In genomic region chr5:75151146-75151900, GRCm38 (mm10) we compare ENCODE assay signal across 8 mouse cellular contexts. TPM values are rescaled to one million over a fixed set of nuclear protein-coding genes. Genes with fewer than 3 reads are reported as not detected.
DNase-seq lines count a peak whose midpoint lies in the region; ATAC-seq lines count a peak whose summit lies in the region.

No protein-coding gene starts in this region.

- DNase-seq in cerebellum, postnatal 14 days, result peak; percentile 57 to 73
- no peak for DNase-seq in cerebellum, adult 11-12 months
- DNase-seq in adrenal gland, adult (ENCODE audit: inconsistent age in 2 of 2, low spot score in 1 of 2), result peak; percentile 56 to 79
- DNase-seq in forebrain, embryonic 10.5 days (ENCODE audit: extremely low spot score, low spot score), result peak; percentile 82
- peak; percentile 82 for DNase-seq in kidney, postnatal 14 days
- peak; percentile 83 for DNase-seq in lung, postnatal 4 days

- H3K27ac ChIP-seq in forebrain, embryonic 10.5 days, result peak overlapping the region; percentile 87
- peak overlapping the region; percentile 24 for H3K27ac ChIP-seq in heart, embryonic 16.5 days (ENCODE audit: low read length)
- peak overlapping the region; percentile 63 for H3K27ac ChIP-seq in stomach, embryonic 16.5 days (ENCODE audit: low read length)

- ATAC-seq in heart, embryonic 16.5 days (replicated peaks; ENCODE audit: extremely low read depth, insufficient read depth, low FRiP score), result no peak
- ATAC-seq in stomach, embryonic 16.5 days (ENCODE audit: insufficient read depth, low FRiP score), result no peak

- peaks cover 100% of the 10 kb centered on the region for H3K27me3 ChIP-seq in forebrain, embryonic 10.5 days (ENCODE audit: poor library complexity, severe bottlenecking)
- peaks cover 63% of the 10 kb centered on the region for H3K27me3 ChIP-seq in heart, embryonic 16.5 days (ENCODE audit: control insufficient read depth, insufficient read depth, low read length)
- peaks cover 23% of the 10 kb centered on the region for H3K27me3 ChIP-seq in stomach, embryonic 16.5 days (ENCODE audit: control insufficient read depth, insufficient read depth, low read length)

- no peaks in the 10 kb centered on the region for H3K36me3 ChIP-seq in forebrain, embryonic 10.5 days (replicated peaks)
- no peaks in the 10 kb centered on the region for H3K36me3 ChIP-seq in heart, embryonic 16.5 days (ENCODE audit: control insufficient read depth, insufficient read depth)
- H3K36me3 ChIP-seq in stomach, embryonic 16.5 days (ENCODE audit: control insufficient read depth, insufficient read depth, low read length), result no peaks in the 10 kb centered on the region

- no peak overlapping the region for H3K9ac ChIP-seq in heart, embryonic 16.5 days (ENCODE audit: low read length)
- peak overlapping the region; percentile 68 for H3K9ac ChIP-seq in stomach, embryonic 16.5 days (ENCODE audit: low read length)

- WGBS in forebrain, embryonic 10.5 days, result under 1% methylated on average over 35 of the region's 35 CpGs
- 2% methylated on average over 35 of the region's 35 CpGs for WGBS in heart, embryonic 16.5 days
- 2% methylated on average over 35 of the region's 35 CpGs for WGBS in stomach, embryonic 16.5 days

- H3K4me2 ChIP-seq in heart, embryonic 16.5 days (ENCODE audit: low read depth, low read length), result peak overlapping the region; percentile 53
- peak overlapping the region; percentile 53 for H3K4me2 ChIP-seq in stomach, embryonic 16.5 days (ENCODE audit: low read depth, low read length)

- H3K4me1 ChIP-seq in forebrain, embryonic 10.5 days, result peaks cover 85% of the 10 kb centered on the region
- peaks cover 20% of the 10 kb centered on the region for H3K4me1 ChIP-seq in heart, embryonic 16.5 days (ENCODE audit: control insufficient read depth, insufficient read depth, low read length)
- H3K4me1 ChIP-seq in stomach, embryonic 16.5 days (ENCODE audit: control insufficient read depth, insufficient read depth, low read length), result peaks cover 18% of the 10 kb centered on the region; the same call in 1 of the 2 replicates

- no peaks in the 10 kb centered on the region for H3K9me3 ChIP-seq in forebrain, embryonic 10.5 days
- no peaks in the 10 kb centered on the region for H3K9me3 ChIP-seq in heart, embryonic 16.5 days (replicated peaks; ENCODE audit: control insufficient read depth, low read length)
- H3K9me3 ChIP-seq in stomach, embryonic 16.5 days (replicated peaks; ENCODE audit: control insufficient read depth, low read length), result no peaks in the 10 kb centered on the region

- H3K4me3 ChIP-seq in forebrain, embryonic 10.5 days, result peak overlapping the region; percentile 59
- peak overlapping the region; percentile 40 for H3K4me3 ChIP-seq in heart, embryonic 16.5 days (ENCODE audit: low read length)
- peak overlapping the region; percentile 62 for H3K4me3 ChIP-seq in stomach, embryonic 16.5 days (replicated peaks; ENCODE audit: low read length)

RNA-seq across cellular contexts. Expression of gene Pdgfra, which starts 0.8 kb away (rescaled TPM):
- 20.2 and 23.5 TPM in 2 replicates for polyA plus RNA-seq in forebrain, embryonic 10.5 days (2016; fragmentation: Nextera tagmentation; extraction: Ambion mirVana)
- polyA plus RNA-seq in heart, embryonic 16.5 days (2015; fragmentation: Nextera tagmentation; extraction: Ambion mirVana), result 11.6 and 17.2 TPM in 2 replicates
- polyA plus RNA-seq in stomach, embryonic 16.5 days (2015; fragmentation: Nextera tagmentation; extraction: Ambion mirVana), result 38.7 and 39.5 TPM in 2 replicates

Comparison
In these comparisons a context has a peak if more than half of its experiments do, and no peak if none do; other contexts are left out.
1. H3K27ac ChIP-seq: peak in every context shown above with its lines; median percentile 87 in forebrain, embryonic 10.5 days; 63 in stomach, embryonic 16.5 days; 24 in heart, embryonic 16.5 days.